Mouse (Mus musculus): ENCODE measurements around the gene Sgtb. TPM values are rescaled to one million over a fixed set of nuclear protein-coding genes. Genes with fewer than 3 reads are reported as not detected.
A peak's percentile ranks its signal among the peaks of the same experiment; 100 is the strongest.

The Sgtb gene
- total RNA-seq, 2 experiments from 2014 or later: 1.4 to 1.5 TPM

DNA sequence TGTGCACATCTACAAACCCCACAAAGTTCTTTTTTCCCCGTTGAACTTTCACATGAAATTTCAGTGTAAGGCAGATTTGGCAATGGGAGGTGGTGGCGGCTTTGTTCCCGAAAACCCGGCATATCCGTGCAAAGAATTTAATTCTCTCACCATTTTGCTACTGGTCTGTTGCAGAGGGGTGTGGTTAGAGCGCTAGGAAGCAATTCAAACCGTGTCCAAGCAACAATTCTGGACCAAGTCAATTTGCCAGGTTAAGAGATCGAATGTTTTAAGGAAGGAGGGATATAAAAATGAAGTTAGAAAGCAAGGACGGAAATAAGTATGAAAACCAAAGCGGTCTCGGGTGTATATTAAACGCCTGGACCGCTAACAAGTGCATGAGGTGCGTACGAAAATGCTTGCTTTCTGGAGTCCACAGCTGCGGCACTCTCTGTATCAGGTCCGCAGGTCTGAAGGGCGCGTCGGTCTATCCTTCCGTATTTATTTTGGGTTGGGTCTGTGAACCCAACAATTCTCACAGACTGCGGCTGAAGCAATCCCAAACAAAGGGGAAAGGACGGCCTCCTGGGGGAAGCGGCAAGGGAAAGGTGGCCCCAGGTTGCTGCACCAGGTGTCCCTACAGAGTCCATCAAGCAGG is 772 bp upstream of the Sgtb start:
- DNase-seq: peak in 1 of 2 experiments; percentile 13
- intact Hi-C loops (cut with DNase I): loop anchor here (5.0 kb wide), 1 partner anchor 186 kb away; the partner anchor contains the start of gene Erbin

DNA sequence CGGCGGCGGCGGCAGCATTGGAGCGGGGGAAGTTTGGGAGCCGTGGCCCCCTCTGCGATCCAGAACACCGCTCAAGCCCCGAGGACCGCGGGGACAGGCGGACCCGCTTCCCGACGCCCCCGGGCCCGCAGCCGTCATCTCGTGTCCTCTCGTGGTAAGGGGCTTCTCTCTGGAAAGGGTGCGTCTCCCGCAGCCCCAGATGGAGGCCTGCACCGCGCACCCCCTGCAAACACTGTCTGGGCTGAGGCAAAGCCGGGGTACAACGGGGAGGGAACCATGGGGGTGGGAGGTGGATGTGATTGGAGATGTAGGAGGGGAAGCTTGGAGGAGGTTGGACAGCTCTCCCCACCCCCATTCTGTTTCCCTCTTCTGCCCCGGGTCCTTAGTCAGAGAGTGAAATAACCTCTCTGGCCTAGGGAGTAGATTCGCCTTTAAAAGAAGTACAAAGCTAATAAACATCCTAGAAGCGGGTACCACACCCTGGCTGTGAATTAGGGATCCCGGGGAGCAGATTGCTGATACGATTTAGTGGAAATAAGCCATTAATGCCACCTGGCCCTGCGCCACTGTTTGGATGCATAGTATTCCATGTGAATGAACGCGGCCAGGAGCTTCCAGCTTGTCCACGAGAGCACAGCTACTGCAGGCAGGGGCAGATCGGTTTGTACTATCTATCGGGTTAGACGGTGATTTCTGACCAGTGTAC is 428 bp downstream of the Sgtb start:
- intact Hi-C loops (cut with DNase I): loop anchor here (5.0 kb wide), 1 partner anchor 188 kb away; the partner anchor contains the start of gene Erbin
- DNase-seq: peak; percentile 22 to 28

DNA sequence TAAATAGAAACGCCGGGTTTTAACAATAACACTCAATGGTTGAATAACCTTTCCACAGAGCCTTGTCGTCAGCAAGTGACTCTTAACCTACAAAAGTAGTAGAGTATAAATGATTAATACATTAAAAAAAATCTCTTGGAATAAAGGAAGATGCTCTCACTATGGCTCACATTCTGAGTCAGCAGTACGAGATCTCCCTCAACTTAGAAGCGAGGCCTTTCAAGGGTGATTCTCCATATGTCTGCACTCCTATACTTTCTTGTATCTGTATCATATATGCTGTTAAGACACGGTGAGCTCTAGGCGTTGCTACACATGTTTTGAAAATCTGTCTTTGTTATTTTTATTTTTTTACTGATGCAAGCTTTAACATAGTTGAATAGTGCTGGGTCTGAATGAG is 985 bp downstream of the Sgtb start:
- DNase-seq: no peak
- intact Hi-C loops (cut with DNase I): no loop called here

DNA sequence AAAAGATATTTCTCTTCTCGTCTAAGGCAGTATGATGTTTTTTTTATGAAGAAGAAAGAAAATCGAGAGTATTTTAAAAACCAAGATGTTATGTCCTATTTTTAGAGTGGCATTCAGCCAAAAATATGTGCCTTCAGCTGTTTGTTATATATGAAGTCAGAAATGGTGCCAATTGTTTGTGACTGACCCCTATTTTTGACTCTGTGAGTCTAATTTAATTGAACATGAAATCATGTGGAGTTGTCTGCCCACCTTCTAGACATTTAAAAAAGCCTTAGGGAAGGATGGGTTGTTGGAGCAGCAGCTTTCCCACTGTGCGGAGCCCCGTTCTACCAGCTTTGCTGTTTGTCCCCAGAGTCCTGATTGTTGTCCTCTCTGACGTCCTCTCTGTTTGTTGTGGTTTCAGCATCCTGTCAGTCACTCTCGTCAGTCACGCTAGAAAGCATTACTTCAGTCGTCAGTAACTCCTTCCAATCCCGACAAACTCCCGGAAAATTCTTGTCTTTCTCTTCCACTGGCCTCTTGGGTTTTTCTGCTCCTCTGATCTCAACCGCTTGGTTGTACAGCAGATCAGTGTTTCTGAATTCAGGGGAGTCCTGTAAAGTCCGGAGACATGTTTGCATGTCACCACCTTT is 2.8 kb downstream of the Sgtb start:
- intact Hi-C loops (cut with DNase I): no loop called here
- DNase-seq: no peak

DNA sequence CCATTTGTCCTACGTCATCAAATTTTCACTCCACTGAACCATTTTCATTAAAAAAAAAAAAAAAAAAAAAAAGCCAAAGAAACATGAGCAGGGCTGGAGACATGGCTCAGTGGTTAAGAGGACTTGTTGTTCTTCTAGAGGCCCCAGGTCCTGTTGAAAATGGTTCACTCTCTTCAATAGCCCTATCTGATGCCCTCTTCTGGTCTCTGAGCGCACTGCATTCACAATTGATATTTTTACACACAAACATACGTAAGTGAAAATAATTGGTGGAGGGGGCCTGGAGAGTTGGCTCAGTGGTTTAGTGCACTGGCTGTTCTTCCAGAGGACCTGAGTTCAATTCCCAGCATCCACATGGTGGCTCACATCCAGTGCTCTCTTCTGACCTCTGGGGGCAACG is 4.2 kb downstream of the Sgtb start:
- DNase-seq: no peak
- intact Hi-C loops (cut with DNase I): no loop called here

DNA sequence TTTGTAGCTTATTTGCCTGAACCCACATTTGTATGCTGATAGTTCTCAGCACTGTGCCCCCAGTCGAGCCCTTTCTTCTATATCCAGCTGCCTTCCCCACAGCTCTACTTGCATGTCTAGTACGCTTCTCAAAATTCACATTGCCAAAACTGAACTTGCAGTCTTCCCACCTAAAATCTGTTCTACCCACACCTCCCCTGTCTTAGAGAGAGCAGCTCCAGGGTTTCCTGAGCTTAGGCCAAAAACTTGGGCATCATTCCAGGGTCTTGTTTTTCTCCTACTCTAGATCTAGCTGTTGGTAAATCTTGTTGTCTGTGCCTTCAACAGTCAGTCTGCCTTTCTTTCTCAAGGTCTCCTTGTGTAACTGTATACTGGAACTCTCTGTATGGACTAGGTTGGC is 5.3 kb downstream of the Sgtb start:
- DNase-seq: no peak
- intact Hi-C loops (cut with DNase I): no loop called here

DNA sequence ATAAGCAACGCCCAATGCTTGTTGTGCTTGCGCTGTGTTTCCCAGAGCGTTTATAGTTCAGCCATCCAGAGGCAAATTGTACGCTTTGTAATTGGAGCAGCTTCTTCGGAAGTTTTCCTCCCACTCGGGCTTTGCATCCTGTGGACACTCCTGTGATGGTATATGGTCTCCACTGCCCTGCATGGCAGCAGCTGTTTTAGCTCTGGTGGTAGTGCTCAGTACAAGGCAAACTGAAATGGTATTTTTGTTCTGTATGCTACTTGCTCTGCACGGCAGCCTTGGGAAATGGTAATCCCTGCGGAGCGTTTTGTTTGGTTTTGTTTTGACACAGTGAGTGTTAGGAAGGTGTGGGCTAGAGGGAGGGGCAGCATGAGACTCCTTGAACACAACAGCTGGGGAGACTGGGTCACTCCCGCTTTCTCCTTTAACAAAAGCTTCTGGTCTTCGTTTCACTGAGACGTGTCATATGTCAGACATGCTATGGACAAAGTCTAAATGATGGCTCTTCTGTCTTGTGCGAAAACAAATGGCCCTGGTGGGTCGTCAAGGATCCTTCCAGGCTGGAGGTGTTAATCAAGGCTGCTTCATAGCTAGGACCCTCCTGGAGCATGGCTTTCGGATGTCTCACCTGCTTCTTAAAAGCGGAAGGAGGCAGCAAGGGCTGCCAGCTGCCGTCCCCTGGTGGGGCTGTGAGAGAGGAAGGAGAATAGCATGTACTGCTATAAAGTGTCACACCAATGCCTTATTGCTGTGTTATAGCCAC is 12.7 kb downstream of the Sgtb start:
- intact Hi-C loops (cut with DNase I): no loop called here
- no peak for DNase-seq

DNA sequence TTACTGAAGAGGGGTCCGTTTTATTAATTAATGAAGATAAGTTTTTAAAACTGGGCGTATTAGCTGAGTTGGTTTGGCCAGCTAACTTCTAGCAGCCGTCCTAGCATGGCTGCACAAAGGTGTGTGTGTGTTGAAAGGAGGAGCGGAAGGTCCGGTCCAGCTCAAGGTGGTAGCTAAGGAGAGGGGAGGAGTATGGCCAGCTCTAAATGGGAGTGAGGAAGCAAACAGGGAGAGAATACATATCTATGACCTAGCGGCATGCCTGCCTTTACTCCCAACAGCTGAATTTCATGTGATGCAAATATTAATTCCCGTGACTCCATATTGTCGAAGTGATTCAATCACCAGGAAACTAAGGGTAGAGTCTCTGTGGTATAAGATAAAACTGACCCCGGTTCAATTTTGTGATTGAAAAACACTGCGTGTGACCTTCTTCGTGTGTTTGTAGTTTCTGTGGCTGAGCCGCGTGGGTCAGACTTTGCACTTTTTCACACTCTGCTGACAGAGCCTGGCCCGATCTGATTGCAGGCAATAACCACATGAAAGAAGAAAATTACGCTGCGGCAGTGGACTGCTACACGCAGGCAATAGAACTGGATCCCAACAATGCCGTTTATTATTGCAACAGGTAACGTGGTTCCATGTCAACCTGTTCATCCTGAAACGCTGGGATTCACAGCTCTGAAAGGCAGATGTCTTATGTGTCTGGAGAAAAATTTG is 14.3 kb downstream of the Sgtb start:
- intact Hi-C loops (cut with DNase I): no loop called here
- no peak for DNase-seq

DNA sequence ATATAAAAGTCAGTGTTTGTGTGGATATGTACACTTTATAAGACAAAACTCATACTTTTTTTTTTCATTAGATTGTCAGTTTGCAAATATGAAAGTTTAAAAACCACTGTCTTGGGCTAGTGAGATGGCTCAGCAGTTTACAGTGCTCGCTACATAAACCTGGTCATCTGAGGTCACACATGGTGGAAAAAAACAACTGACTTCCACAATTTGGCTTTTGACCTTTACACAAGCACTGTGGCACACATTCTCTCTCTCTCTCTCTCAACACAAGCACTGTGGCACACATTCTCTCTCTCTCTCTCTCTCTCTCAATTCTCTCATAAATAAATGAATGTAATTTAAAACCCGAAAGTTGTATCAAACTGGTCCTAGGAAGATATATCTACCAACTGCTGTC is 23.0 kb downstream of the Sgtb start:
- intact Hi-C loops (cut with DNase I): no loop called here
- no peak for DNase-seq

DNA sequence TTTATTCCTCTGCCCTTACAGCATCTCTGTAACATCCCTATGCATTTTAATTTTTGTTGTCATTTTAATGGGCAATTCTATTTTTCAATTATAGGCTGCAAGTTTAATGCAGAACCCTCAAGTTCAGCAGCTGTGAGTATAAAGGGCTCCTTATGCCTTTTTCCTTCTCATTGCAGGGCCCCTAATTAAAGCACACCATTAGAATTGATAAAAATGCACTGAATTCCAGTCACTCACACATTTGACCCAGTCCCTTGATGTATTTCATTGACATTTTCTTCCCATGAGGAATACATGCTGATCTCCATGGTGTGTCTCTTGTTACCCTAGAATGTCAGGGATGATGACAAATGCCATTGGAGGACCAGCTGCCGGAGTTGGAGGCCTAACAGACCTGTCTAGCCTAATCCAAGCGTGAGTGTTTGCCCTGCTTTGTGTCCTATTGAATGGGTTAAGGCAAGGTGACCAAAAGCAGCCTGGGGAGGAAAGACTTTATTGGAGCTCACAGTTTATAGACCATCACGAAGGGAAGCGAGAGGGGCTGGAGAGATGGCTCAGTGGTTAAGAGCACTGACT is 25.1 kb downstream of the Sgtb start:
- no peak for DNase-seq
- intact Hi-C loops (cut with DNase I): no loop called here

DNA sequence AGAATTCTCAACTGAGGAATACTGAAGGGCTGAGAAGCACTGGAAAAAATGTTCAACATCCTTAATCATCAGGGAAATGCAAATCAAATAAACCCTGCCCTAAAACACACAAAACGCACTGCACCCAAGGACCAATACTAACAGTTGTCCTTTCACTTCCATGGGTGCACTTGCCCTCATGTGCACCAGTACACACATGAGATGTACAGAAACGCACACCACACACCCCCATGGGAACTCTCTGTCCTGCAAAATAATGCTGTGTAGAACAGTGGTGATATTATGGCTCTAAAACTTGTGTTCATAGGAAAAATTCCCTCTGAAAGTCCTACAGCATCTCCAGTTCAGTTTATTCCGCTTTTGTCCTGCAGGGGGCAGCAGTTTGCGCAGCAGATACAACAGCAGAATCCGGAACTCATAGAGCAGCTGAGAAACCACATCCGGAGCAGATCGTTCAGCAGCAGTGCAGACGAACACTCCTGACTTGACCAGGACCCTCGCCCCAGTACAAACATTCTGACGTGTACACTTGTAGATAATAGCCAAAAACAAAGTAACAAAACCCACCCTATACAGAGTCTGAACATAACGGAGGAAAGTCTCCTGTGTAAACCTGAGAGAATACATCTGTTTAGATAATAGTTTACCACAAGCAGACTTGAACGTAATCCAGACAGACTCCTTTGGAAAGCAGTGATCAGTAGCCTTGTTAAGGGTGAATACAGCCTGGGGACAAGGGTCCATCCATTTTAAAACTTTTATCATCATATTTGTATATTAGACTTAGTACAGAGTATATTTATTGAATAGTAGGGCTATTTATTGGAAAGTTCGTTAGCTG is 30.0 kb downstream of the Sgtb start:
- intact Hi-C loops (cut with DNase I): no loop called here
- peak; percentile 67 to 82 for DNase-seq

DNA sequence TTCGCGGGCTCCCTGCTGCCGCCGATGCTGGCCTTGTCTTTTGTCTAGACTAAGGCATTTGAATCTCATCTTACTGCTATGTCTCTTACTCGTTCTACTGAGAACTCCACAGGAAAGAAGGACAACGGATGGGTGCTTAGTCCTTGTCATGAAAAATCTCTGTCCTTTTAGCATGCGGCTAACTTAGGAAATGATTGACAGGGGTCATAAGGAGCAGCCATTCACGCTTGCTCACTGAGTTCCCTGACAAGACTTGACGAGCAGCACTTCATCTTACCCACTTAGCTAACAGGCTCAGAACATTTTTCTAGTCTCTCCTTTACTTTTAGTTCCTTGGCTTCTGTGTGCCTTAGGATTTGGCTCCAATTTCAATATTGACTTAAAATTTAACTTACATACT is 35.3 kb downstream of the Sgtb start:
- intact Hi-C loops (cut with DNase I): no loop called here

DNA sequence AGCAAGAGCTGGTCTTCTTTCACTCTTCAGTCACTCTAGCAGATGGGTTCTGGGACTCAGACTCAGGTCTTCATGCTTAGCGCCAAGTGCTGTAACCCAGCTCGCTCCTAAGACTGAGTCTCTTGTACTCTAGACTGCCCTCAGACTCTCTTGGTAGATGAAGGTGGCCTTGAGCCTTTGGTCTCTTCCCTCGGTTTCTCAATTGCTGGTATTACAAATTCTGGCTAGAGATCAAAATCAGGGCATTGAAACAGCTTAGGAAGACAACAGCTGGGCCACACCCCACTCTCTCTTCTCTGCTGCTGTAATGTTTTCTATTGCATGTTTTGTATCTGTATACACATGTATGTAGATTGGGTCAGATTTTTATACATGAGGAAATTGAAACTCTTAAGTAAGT is 36.1 kb downstream of the Sgtb start:
- DNase-seq: no peak
- intact Hi-C loops (cut with DNase I): no loop called here

More for the DNA sequence above, 35.3 kb downstream of the Sgtb start:
- no peak for DNase-seq

DNA sequence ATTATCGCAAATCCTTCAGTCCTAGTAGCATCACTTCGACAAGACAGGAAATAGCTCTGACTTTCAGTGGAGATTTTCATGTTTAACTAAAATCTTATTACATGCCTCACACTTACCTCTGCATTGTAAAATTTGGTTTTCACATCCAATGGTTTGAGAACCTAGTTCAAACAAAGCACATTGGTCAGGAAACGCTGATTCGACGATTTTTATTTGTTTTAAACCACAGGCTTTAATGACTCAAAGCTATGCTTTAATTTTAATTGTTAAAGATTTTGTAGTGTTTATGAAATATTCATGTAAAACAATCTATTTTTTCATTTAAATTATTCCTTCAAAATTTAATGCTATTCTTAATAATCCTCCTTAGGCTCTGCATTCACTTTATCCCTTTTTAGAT is 44.6 kb downstream of the Sgtb start:
- DNase-seq: no peak

DNA sequence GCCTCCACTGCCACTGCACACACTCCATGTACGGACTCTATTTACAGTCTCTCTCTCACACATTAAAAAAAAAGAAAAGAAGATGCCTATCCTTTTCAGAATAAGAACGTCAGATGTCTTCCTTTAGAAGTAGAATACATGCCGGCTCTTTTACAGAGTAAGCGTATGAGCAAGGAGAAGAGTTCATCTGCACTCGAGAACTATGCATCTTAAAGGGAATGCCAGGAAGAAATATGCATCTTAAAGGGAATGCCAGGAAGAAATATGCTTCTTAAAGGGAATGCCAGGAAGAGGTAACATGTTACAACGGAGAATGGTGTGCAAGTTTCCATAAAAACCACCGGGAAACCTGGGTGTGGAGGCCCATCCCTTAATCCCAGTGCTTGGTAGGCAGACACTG is 45.6 kb downstream of the Sgtb start:
- intact Hi-C loops (cut with DNase I): no loop called here

More for the DNA sequence above, 44.6 kb downstream of the Sgtb start:
- intact Hi-C loops (cut with DNase I): no loop called here

DNA sequence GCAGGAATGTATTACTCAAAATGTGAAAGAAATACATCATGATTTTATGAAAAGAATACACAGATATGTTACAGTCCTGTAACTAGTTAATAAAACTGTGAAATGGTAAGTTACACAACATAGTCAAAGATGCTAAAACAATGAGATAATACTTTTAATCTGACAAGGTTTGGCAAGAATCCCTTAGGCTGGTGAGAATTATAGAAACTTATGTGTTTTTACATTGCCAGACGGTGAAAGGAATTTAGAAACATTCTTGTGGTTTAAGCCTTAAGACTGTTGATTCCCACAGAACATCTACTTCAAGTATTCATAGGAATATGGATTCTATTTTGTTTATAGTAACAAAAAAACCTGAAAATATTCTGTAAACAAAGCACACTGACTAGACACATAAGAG is 46.1 kb downstream of the Sgtb start:
- intact Hi-C loops (cut with DNase I): no loop called here
- DNase-seq: no peak

More for the DNA sequence above, 45.6 kb downstream of the Sgtb start:
- DNase-seq: no peak

DNA sequence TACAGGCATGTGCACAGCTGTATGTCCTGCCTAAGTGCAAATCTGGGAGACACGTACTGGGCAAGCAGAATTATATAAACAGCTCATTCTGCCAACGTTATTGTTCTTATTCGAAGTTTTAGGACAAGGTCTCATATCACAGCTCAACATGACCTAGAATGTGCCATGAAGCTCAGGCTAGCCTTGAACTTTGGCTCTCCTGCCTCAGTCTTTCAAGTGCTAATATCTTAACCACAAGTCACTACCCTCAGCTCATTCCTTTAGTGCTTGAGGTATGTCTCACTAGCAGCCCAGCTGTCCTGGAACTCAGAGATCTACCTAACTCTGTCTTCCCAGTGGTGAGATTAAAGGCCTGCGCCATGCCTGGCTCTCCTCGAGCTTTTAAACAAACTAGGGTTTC is 62.2 kb downstream of the Sgtb start:
- intact Hi-C loops (cut with DNase I): no loop called here
- no peak for DNase-seq

DNA sequence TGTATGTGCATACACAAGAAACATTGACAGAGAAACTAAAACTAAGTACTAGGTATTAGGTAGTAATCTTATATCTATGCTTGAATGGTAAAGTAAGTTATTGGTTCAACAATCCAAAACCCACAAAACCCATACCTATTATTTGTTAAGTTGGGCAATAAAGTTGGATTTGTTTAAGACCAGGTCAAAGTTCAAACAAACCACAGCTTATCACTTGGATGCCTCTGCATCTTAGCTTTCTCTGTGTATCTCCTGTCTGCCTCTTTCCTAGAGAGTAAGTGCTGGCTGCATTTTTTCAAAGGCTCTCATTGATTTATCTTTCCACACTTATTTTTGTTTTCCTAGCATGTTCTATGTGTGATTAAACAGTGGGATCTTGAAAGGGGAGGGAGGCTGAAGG is 63.0 kb downstream of the Sgtb start:
- no peak for DNase-seq
- intact Hi-C loops (cut with DNase I): no loop called here

DNA sequence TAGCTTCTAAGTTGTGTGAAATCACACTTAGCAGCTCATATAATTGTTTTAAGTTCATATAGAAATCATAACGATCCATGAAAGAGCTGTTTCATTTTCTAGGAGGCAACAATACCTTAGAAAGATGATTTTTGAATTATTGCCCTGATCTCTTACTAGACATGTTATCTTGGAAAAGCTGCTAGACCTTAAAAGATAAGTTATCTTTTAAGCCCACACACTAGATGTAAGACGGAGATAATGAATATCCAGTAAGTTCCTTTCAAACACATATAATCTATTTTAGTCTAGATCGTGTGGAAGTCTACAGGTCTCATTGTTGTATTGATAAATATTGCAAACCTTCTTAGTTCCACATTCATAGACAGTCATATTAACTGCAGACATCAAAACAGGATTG is 67.3 kb downstream of the Sgtb start:
- no peak for DNase-seq
- intact Hi-C loops (cut with DNase I): loop anchor here (5.0 kb wide), 1 partner anchor 50 kb away; the partner anchor contains the start of genes Cenpk and Ppwd1
